Mouse (Mus musculus) lung, postnatal 0 days (tissue): ENCODE results near the gene Spata19. TPM values are rescaled to one million over a fixed set of nuclear protein-coding genes. Genes with fewer than 3 reads are reported as not detected.

Experiments
- ATAC-seq: fragments of 200-750 bp; cut with Nextera tagmentation; 2 replicates; pipeline ENCODE4 v1.8.0; 2017; ENCODE audit warnings: moderate library complexity
- DNase-seq: peaks from one replicate; pipeline ENCODE4 v3.0.0-alpha.2; 2016; ENCODE audit warnings: low spot score
- H3K27ac ChIP-seq: fragments of 300-500 bp; sonication (generic); 2 replicates; pipeline ENCODE4 v1.5.1; 2014; ENCODE audit warnings: antibody characterized with exemption, mild to moderate bottlenecking, low read length, mixed read lengths
- H3K27me3 ChIP-seq: fragments of 300-500 bp; sonication (generic); replicated peaks from 2 replicates; pipeline ENCODE4 v1.6.1; 2014; ENCODE audit warnings: low read length, mixed read lengths; ENCODE audit not compliant: insufficient read depth
- H3K36me3 ChIP-seq: fragments of 300-500 bp; sonication (generic); 2 replicates; pipeline ENCODE4 v1.6.1; 2014; ENCODE audit warnings: low read length, mixed read lengths; ENCODE audit not compliant: insufficient read depth
- H3K4me1 ChIP-seq: fragments of 300-500 bp; sonication (generic); 2 replicates; pipeline ENCODE4 v1.6.1; 2014; ENCODE audit warnings: antibody characterized with exemption, low read depth, low read length, mixed read lengths; ENCODE audit not compliant: insufficient read depth
- H3K4me2 ChIP-seq: fragments of 300-500 bp; sonication (generic); replicated peaks from 2 replicates; pipeline ENCODE4 v1.6.1; 2014; ENCODE audit warnings: low read depth, mild to moderate bottlenecking, low read length, moderate library complexity, mixed read lengths
- H3K4me3 ChIP-seq: fragments of 300-500 bp; sonication (generic); 2 replicates; pipeline ENCODE4 v1.5.1; 2014; ENCODE audit warnings: low read depth, low read length
- H3K9ac ChIP-seq: fragments of 300-500 bp; sonication (generic); replicated peaks from 2 replicates; pipeline ENCODE4 v1.6.1; 2014; ENCODE audit warnings: low read depth, mild to moderate bottlenecking
- H3K9me3 ChIP-seq: fragments of 300-500 bp; sonication (generic); 2 replicates; pipeline ENCODE4 v1.6.1; 2016; ENCODE audit warnings: low read length, mixed read lengths
- CTCF ChIP-seq: IDR thresholded peaks from 2 replicates; pipeline ENCODE4 v1.5.1; 2016; ENCODE audit warnings: antibody characterized with exemption, mild to moderate bottlenecking
- EP300 ChIP-seq: IDR thresholded peaks from 2 replicates; pipeline ENCODE4 v1.6.1; 2016; ENCODE audit warnings: antibody characterized with exemption, mild to moderate bottlenecking, control low read depth
- WGBS: fragments of 180-500 bp; shearing (Covaris S2); extraction: QIAGEN DNeasy Blood & Tissue Kit; methylation state at CpG from one replicate; pipeline ENCODE4 v1.1.7; 2014; 5-methylcytosine and 5-hydroxymethylcytosine counted together
- polyA plus RNA-seq: library from polyadenylated mRNA; unstranded; fragments of >200 nt; fragmentation: Nextera tagmentation; extraction: Ambion mirVana; gene quantifications from 2 replicates; pipeline ENCODE4 v1.2.1, GENCODE M21; 2015

The Spata19 gene
- not detected in 2 replicates for polyA plus RNA-seq

DNA sequence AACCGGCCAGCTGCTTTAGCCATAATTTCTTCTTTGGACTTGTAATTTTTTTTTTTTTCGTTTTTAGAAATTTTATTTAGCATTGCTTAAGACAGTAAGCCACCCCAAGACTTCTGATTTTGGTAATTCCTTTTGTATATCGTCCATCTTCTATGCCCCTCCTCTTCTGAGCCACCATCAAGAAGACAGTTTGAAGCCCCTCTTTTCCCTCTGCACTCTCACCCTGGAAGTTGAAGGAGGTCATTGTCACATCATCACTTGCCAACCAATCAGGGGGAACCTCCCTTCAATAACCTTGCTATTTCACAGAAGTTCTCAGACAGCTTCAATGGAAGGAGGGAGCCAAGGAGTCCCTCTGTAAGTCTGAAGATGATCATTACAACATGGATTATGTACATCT is at the start of gene Spata19:
TSS of gene Spata19 (plus strand) at position 301 of the 400 bp plus-strand sequence.
- no peak within 1 kb of the TSS for H3K4me3 ChIP-seq
- no peaks in the 10 kb centered on the region for H3K4me1 ChIP-seq
- no peaks in the 10 kb centered on the region for H3K27me3 ChIP-seq
- no peak for TF ChIP-seq EP300
- no peak for TF ChIP-seq CTCF
- no peak within 1 kb of the TSS for H3K4me2 ChIP-seq
- no peak for ATAC-seq
- no peak within 1 kb of the TSS for H3K9ac ChIP-seq
- DNase-seq: no peak
- no peaks in the 10 kb centered on the region for H3K9me3 ChIP-seq
- no peak within 1 kb of the TSS for H3K27ac ChIP-seq
- WGBS: 57% methylated on average over 3 of the region's 3 CpGs
- H3K36me3 ChIP-seq: no peaks in the 10 kb centered on the region

DNA sequence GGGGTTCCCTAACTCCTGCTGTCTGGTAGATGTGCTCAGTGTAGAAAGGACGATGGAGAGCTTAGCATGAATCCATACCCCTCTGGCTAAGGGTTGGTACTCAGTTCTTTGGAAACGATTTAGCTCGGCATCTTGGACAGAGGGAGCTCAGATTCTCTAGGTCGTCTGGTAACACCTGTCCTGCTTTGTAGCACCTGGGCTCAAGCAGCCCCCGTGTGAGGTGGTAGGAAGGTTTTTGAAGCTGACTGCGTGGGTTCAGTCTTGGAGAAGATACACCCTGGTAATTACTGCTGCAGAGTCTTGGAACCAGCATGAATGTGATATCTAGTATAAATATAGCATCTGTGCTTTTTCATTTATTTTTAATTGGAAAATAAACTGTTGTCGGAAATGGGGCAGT is 43.5 kb upstream of the Spata19 start:
- no peak overlapping the region for H3K9ac ChIP-seq
- no peak for TF ChIP-seq EP300
- TF ChIP-seq CTCF: no peak
- no peak overlapping the region for H3K4me3 ChIP-seq
- ATAC-seq (no peak), DNase-seq (no peak)
- no peaks in the 10 kb centered on the region for H3K9me3 ChIP-seq
- no peak overlapping the region for H3K4me2 ChIP-seq
- H3K27me3 ChIP-seq: no peaks in the 10 kb centered on the region
- no peaks in the 10 kb centered on the region for H3K36me3 ChIP-seq
- H3K27ac ChIP-seq: no peak overlapping the region
- WGBS: 76% methylated on average over 7 of the region's 7 CpGs
- no peaks in the 10 kb centered on the region for H3K4me1 ChIP-seq

- Histone ChIP-seq H3K4me2 (no peak overlapping the region), H3K4me1 (no peaks in the 10 kb centered on the region), H3K27ac (no peak overlapping the region), H3K9me3 (no peaks in the 10 kb centered on the region), H3K36me3 (no peaks in the 10 kb centered on the region), H3K4me3 (no peak overlapping the region), H3K9ac (no peak overlapping the region), H3K27me3 (no peaks in the 10 kb centered on the region)
- ATAC-seq (no peak), DNase-seq (no peak)
- TF ChIP-seq EP300: no peak
- TF ChIP-seq CTCF: no peak
- 82% methylated on average over 6 of the region's 6 CpGs for WGBS
Measured at GRCm38 (mm10) chr9:27357893-27358292, 38.7 kb upstream of the Spata19 start.

- no peaks in the 10 kb centered on the region for H3K4me1 ChIP-seq
- no peaks in the 10 kb centered on the region for H3K27me3 ChIP-seq
- H3K36me3 ChIP-seq: no peaks in the 10 kb centered on the region
- no peak for ATAC-seq
- TF ChIP-seq CTCF: no peak
- H3K4me2 ChIP-seq: no peak overlapping the region
- H3K9ac ChIP-seq: no peak overlapping the region
- no peak overlapping the region for H3K4me3 ChIP-seq
- DNase-seq: no peak
- 46% methylated on average over 2 of the region's 2 CpGs for WGBS
- no peaks in the 10 kb centered on the region for H3K9me3 ChIP-seq
- H3K27ac ChIP-seq: no peak overlapping the region
Measured at GRCm38 (mm10) chr9:27367231-27367630, 29.4 kb upstream of the Spata19 start.

DNA sequence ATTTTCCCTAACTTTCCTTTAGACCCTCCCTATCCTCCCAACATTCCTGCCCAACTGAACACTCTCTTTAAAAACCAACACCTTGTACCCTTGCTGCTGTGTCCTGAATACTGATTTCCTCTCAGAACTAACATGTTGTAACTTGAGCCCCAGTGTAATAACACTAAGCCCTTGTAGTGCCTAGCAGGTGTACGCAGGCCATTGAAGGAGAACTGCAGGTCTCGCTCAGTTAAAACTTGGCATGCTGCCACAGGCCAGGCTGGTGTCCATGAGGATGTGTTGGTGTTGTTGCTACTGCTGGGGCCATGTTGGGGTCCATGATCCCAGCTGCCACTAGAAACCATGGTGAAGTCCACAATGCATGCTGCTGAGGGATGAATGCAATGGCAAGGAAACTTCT is 27.5 kb upstream of the Spata19 start:
- no peak for TF ChIP-seq EP300
- TF ChIP-seq CTCF: no peak
- Histone ChIP-seq H3K9me3 (no peaks in the 10 kb centered on the region), H3K4me3 (no peak overlapping the region), H3K4me1 (no peaks in the 10 kb centered on the region), H3K27ac (no peak overlapping the region), H3K9ac (no peak overlapping the region), H3K4me2 (no peak overlapping the region), H3K27me3 (no peaks in the 10 kb centered on the region), H3K36me3 (no peaks in the 10 kb centered on the region)
- DNase-seq (no peak), ATAC-seq (no peak)
- WGBS: 58% methylated on average over 2 of the region's 2 CpGs

- H3K4me1 ChIP-seq: no peaks in the 10 kb centered on the region
- H3K27me3 ChIP-seq: no peaks in the 10 kb centered on the region
- 48% methylated on average over 1 of the region's 1 CpGs for WGBS
- no peak for ATAC-seq
- H3K27ac ChIP-seq: no peak overlapping the region
- H3K9me3 ChIP-seq: no peaks in the 10 kb centered on the region
- DNase-seq: no peak
- no peak overlapping the region for H3K9ac ChIP-seq
- TF ChIP-seq EP300: no peak
- no peak for TF ChIP-seq CTCF
- H3K36me3 ChIP-seq: no peaks in the 10 kb centered on the region
- H3K4me2 ChIP-seq: no peak overlapping the region
- no peak overlapping the region for H3K4me3 ChIP-seq
Measured at GRCm38 (mm10) chr9:27375746-27376145, 20.9 kb upstream of the Spata19 start.

GRCm38 (mm10) chr9:27386951-27387350 is 9.6 kb upstream of the Spata19 start:
- H3K9ac ChIP-seq: no peak overlapping the region
- ATAC-seq (no peak), DNase-seq (no peak)
- no peaks in the 10 kb centered on the region for H3K27me3 ChIP-seq
- H3K4me3 ChIP-seq: no peak overlapping the region
- no peaks in the 10 kb centered on the region for H3K4me1 ChIP-seq
- no peaks in the 10 kb centered on the region for H3K9me3 ChIP-seq
- H3K36me3 ChIP-seq: no peaks in the 10 kb centered on the region
- no peak overlapping the region for H3K4me2 ChIP-seq
- no peak overlapping the region for H3K27ac ChIP-seq
- no peak for TF ChIP-seq CTCF
- TF ChIP-seq EP300: no peak
- WGBS: 74% methylated on average over 3 of the region's 3 CpGs
